Mouse (Mus musculus): ENCODE measurements around the gene Slc25a1.
"Not testable (repeated sequence)": the region's sequence is repeated elsewhere in the genome, so short reads cannot be mapped to it uniquely, and the experiment has no call there.

The Slc25a1 gene

DNA sequence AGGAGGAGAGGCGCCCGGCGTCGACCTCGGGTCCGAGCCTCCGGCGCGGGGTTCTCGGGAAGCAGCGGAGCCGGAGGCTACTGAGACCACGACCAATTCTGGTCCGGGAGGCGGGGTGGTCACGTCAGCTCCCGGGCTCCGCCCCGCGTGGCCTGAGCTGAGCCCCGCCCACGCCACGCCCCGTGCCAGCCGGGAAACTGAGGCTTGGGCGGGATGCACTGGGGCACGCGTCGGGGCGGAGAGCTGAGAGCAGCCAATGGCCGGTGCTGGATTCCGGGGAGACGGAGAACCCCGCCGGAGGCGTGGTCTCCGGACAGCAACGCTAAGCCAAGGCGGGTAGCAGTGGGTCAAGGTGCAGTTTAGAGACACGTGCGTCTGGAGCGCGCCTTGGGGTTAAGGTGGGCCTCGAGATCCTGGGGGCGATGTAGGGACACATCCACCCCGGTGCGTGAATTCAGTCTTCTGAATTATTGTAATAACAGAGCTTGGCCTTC lies at the start of gene Slc25a1:
Gene Slc25a1, minus strand, starts transcription at position 133 of the 494 bp plus-strand sequence.
- DNase-seq (ENCODE audit: low read depth), result peak; percentile 89

DNA sequence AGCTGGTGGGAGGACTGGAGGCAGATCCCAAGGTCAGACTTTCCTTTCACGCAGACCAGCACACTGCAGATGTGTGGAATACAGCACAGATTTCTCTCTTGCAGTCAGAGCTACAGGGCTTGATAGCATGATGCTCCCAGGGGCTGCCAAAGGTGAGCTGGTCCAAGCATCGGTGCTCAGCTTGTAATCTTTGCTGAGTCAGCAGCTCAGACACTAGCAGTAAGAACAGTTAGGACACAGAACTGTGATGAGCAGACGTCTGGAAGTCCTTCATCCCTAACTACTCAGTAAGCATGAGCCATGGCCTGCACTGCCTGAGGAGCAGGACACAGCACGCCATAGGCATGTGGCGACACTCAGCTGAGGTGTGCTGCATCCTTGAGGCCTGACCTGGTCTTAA lies 43.8 kb upstream of the Slc25a1 start:
- no peak for DNase-seq (ENCODE audit: low read depth)

- no peak for DNase-seq (ENCODE audit: low read depth)
Observed at GRCm38 (mm10) chr16:17962091-17962490, 34.1 kb upstream of the Slc25a1 start.

DNA sequence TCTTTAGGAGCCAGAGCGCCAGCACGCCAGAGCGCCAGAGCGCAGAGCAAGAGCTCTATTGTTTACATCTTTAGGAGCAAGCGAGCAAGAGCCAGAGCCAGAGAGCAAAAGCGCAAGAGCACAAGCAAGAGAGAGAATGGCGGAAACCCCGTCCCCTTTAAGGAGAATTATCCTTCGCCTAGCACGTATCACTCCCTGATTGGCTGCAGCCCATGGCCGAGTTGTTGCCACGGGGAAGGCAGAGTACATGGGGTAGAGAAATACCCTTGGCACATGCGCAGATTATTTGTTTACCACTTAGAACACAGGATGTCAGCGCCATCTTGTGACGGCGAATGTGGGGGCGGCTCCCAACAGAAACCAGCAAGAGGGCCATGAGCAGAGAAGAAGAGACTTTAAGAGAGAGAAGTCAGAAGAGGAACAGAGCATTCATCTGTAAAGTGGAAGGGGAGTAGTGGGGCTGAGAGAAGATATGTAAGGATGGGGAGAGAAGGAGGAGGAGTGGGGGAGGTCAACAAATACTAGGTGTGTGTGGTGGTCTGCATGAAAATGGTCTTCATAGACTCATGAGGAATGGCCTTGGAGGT lies 28.1 kb upstream of the Slc25a1 start:
- not testable (repeated sequence) for DNase-seq (ENCODE audit: low read depth)

DNA sequence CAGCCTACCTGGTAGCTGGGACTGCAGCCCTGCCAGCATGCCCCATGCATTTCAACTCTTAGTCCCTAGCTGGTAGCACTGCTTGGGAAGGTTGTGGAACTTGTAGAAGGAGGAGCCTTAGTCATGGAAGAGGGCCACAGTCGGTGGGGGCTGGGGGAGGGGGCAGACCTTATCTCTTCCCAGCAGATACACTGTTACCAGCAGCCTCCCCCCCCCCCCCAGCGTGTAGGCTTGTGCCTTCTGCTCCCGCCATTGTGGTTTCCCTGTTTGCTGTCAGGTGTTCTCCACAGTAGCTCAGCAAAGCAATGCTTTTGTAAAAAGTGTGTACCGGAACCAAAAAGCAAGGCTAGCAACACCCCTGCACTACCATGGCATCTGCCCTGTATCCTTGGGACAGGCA lies 23.6 kb upstream of the Slc25a1 start:
- no peak for DNase-seq (ENCODE audit: low read depth)

DNA sequence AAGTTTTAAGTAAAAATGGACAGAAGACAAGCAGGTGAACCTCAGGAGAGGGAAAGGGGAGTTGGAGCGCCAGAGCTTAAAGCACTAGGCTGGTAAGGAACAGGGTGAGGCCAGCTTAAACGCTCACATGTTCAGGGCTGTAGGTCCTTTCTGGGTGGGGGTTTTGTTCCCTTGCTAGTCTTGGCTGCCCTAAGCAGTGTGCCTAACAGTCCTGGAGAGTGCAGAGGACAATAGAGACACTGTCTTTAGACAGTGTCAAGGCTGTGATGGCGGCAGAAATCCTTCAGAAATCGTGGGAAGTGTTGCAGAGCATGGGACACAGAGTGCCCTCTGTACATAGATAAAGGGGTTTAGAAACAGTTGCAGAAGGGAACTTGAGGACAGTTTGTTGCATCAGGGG lies 22.0 kb upstream of the Slc25a1 start:
- no peak for DNase-seq (ENCODE audit: low read depth)

DNA sequence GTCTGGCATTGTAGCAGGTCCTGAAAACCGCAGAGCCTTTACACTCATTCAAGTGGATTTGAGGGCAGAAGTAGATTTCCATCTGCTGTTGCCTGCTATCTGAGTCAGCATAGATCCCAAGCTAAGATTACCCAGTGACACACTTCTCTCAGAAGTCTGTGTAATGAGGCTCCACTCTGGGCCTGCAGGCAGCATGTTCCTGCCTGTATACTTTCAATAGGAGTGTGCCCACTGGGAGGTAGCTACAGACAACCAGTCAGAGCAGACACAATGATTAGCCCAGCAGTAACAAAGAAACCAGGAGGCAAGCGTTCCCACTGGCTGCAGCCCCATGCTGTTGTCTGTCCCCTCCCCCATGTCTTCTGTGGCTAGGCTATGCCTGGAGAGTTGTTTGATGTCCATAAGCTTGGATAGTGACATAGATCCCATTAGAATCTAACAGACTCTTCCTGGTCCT lies 21.4 kb upstream of the Slc25a1 start:
- DNase-seq (ENCODE audit: low read depth), result peak; percentile 64

- no peak for DNase-seq (ENCODE audit: low read depth)
Observed at GRCm38 (mm10) chr16:17945081-17945831, 17.2 kb upstream of the Slc25a1 start.

GRCm38 (mm10) chr16:17943466-17943865 lies 15.4 kb upstream of the Slc25a1 start:
- no peak for DNase-seq (ENCODE audit: low read depth)

DNA sequence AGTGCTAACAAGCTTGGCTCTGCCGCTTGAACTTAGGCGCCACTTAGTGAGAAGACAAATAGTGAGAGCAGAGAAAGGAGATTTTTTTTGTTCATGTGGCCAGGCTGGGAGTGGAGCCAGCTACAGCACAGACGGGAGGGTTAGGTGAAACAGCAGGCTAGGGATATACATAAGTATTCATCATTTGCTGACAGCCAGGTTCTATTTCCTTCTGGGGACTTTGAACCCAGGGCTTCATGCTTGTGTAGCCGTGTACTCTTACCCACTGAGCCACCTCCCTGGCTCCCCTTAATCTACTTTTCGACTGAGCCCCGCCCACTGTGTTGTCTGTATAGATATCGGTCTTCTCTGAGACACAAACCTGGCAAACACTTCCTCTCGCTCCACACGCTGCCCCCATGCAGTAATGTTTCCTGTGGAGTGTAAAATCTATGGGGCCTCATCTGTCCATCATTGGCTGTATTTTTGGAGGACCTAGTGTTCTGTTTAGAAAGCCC lies 11.3 kb upstream of the Slc25a1 start:
- DNase-seq (ENCODE audit: low read depth), result peak; percentile 65

GRCm38 (mm10) chr16:17938821-17939220 lies 10.8 kb upstream of the Slc25a1 start:
- peak; percentile 83 for DNase-seq (ENCODE audit: low read depth)

DNA sequence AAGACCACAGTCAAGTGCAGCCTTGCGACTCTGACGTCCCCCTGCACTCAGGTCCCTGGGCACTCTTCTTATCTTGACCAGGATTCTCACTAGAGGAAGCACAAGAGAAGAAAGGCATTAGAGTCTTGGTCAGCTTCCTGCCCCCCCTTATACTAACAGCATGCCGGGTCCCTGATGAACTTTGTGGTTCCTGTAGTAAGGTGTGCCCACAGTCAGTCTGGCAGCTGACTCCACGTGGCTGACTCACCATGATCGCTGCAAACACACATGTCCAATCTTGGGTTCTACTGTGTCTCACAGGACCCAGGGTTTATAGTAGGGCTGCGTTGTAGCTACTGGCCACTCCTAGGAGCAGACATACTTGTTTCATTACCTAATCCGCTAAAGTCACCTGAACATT lies 10.2 kb upstream of the Slc25a1 start:
- DNase-seq (ENCODE audit: low read depth), result peak; percentile 16

DNA sequence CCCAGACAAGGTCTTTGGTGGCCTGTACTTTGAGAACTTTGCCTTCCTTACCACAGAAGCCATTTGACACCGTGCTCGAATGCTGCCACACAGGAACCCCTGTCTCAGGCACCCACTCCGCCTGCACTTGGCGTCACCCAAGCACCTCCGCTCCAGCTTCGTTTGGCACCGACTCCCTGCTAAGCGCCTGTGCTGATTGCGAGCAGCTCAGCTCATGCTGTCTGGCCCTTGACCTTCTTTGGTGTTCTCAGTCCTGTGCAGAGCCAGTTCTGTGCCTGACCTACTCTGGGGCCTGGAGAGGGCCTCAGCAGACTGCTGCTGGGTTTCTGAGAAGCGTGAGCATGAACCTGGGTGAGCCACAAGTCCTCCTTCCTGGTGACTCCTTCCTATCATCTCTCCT lies 8.8 kb upstream of the Slc25a1 start:
- DNase-seq (ENCODE audit: low read depth), result no peak

- no peak for DNase-seq (ENCODE audit: low read depth)
Observed at GRCm38 (mm10) chr16:17934445-17934910, 6.5 kb upstream of the Slc25a1 start.

DNA sequence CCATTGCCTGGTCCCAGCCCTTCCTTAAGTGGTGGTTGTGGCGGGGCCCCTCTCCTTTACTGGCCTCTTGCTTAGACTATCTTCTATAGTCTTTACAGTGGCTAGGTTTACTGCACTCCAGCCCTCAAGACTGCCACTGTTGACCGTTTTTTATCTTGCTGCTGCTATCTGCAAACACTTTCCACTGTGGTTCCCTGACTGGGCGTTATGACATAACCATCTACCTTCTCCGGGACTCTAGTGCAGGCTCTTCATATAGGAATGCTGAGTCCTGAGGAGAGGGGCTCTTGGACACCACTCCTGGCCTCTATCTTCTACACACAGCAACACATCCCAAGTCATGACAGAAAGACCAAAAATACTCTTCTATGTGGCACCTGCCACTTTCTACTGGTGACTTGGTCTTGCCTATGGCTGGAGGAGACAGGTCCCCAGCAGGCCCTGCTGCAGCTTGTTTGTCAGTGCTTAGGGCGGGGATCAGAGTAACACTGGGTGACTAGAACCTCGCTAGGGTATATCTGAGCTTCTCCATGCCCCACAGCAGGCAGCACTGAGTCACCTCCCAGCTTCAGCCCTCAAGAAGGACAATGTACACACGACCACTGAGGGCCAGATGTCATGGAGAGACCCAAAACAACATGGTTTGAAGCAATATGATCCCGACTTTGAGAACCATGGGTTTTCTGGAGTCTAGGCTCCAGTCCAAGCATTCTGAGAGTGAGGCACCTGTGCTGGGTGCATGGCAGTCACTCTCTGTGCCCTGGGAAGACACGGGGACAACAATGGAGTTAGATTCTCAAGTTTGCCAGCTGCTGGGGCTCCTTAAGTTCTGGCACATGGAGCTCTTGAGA lies 5.8 kb upstream of the Slc25a1 start:
- DNase-seq (ENCODE audit: low read depth), result no peak

DNA sequence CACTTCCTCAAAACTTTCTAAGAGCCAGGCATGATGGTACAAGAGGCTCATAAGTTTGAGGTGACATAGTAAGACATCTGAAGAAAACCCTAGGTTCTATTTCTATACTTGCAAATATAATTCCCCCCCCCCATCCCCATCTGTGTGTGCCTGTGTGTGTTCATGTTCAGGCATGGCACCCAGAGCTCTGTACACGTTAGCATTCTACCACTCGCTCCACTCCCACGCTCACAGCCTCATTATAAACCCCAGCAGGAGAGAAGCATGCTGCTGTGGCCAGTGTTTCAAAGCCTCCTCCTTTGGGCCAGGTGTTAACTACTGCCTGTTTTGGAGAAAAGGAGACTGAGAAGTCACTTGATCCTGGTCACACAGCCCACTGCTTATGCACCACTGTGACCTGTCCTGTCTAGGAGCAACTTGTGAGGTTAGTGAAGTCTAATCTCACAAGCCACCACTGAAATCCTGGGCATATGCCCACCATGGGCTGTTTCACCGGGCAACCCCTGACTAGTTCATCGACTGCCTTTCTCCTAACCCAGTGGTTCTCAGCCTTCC lies 4.0 kb upstream of the Slc25a1 start:
- DNase-seq (ENCODE audit: low read depth), result no peak

DNA sequence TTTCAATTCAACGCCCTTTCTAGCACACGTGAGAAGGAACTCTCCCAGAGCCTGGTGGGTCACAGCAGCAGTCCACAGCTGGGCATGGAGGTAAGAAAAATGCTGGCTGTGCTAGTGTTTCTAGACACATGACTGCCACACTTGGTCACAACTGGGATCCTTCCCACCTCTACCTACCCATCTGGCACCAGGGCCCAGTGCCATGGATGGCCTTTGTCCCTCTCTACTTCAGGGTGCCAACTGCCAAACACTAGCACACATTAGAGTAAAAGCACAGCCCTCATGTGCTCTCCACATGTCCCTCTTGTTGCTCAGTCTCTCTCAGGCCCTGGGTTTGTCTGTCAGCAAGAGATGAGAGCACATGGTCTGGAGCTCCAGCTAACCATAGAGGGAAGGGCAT lies 1.6 kb upstream of the Slc25a1 start:
- DNase-seq (ENCODE audit: low read depth), result no peak

DNA sequence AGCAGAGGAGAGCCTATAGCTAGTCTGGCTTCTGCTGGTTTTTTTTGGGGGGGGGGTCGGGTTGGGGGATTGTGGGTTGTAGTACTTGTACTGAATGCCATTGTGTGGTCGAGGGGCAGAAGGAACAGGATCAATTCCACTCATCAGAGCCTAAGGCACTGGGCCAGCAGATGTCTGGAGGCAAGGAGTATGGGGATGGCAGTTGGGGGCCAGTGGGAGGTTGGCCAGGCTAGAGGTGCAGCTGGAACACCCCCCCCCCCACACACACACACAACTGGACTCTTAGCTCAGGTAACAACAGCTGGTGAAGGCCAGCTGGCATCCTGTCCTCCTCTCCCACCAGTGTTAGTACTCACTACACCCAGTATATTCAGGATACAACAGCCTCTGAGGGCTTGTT lies 1.2 kb upstream of the Slc25a1 start:
- no peak for DNase-seq (ENCODE audit: low read depth)

GRCm38 (mm10) chr16:17928627-17929104 lies 647 bp upstream of the Slc25a1 start:
- peak; percentile 93 for DNase-seq (ENCODE audit: low read depth)

- DNase-seq (ENCODE audit: low read depth), result peak; percentile 19
Observed at GRCm38 (mm10) chr16:17927351-17928082, 502 bp downstream of the Slc25a1 start.

DNA sequence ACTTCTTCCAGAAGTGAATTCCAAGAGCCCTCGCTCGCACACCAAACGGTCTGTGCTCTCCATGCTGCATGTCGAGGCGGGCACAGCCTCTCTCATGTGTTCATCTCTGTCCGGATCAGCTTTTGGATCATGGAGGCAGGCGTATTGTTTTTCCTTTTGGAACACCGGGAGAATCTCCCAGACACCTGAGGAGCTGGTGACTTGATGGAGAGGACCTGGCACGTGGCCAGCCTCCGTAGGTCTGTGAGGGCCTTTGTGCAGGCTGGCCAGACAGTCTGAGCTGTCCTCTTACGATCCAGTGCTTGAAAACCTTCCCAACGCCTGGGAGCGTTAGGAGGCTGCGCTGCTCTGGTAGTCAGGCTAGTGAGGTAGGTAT lies 5.9 kb downstream of the Slc25a1 start:
- DNase-seq (ENCODE audit: low read depth), result no peak

Data from NIH3T3 (cell line).